Mouse (Mus musculus) T-cell, adult 2 months (primary cell): ENCODE results near the gene Gm44511.
"Not testable (repeated sequence)": the region's sequence is repeated elsewhere in the genome, so short reads cannot be mapped to it uniquely, and the experiment has no call there.

Source experiments
- DNase-seq: peaks from one replicate; pipeline ENCODE4 v3.0.0; 2022; ENCODE audit warnings: low spot score

The Gm44511 gene

DNA sequence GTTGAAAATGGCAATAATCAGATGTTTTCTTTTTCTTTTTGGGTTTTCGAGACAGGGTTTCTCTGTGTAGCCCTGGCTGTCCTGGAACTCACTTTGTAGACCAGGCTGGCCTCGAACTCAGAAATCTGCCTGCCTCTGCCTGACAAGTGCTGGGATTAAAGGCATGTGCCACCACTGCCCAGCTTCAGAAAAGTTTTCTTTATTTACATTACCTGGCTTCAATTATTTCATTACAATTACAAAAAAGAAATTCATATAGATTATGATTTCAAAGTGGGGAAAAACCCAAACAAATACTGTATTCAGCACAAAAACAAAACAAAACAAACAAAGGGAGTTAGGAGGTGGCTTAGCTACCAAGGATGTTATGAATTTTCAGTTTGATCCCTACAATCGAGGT is 14.6 kb upstream of the Gm44511 start:
- DNase-seq, result not testable (repeated sequence)

DNA sequence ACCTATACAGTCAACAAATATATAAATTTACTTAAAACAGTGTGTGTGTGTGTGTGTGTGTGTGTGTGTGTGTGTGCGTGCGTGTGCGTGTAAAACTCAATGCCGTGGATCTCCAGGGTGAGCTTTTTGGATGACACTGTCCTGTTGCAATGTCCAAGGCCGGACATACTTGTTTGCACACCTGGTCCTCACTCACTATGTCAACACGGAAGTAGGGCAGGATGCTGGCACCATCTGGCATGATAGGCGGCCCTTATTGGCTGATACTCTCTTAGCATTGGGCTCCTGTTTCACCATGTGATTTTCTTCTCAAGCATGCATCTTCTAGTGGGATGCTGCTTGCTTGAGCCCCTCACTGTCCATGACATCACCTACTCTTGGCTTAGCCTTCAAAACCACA is 13.8 kb upstream of the Gm44511 start:
- no peak for DNase-seq

DNA sequence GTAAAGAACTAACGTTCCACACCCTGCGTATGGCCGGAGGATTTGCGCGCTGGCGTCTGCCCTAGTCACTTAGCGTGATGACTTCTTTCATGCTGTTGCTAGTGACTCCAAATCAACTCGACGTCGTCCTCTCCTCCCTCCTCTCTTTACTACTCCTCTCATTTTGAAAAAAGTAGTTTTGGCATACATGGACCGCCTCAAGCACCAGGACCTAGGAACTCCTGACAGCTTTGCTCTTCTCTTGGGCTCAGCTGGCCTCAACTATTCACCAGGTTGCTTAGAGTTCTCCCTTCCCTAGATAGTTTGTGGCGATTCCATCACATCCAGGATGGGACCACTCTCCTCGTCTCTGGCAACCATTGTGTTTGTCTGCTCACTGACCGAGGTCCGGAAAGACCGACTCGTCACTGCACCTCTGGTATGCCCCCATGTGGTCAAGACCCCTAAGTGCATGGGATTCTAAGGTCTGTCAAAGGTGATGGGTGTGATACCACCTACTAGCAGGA is 13.2 kb upstream of the Gm44511 start:
- peak; percentile 88 for DNase-seq

- peak; percentile 89 for DNase-seq
These were observed 12.5 kb upstream of the Gm44511 start for GRCm38 (mm10) chr6:128838342-128839265.

- no peak for DNase-seq
These were observed 11.6 kb upstream of the Gm44511 start for GRCm38 (mm10) chr6:128837454-128838341.

DNA sequence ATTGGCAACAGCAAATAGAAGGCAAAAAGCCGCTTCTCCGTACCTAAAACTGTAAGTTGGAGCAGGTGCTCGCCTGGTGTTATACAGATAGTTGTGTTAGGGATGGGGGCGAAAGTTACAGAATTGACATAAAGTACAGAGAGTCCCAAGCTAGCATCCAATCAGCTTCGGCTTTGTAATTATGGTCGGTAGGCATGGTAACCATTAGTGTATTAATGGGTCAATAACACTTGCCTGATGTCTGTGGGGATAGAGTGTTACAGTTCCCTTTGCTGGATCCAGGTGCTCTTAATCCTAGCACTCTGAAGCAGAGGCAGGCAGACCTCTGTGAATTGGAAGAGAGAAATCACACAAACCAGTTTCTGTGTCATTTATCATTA is 10.8 kb upstream of the Gm44511 start:
- no peak for DNase-seq

GRCm38 (mm10) chr6:128836191-128836954 is 10.3 kb upstream of the Gm44511 start:
- peak; percentile 80 for DNase-seq

GRCm38 (mm10) chr6:128835571-128835970 is 9.5 kb upstream of the Gm44511 start:
- no peak for DNase-seq

- DNase-seq, result peak; percentile 80
These were observed 6.9 kb upstream of the Gm44511 start for GRCm38 (mm10) chr6:128833046-128833445.

DNA sequence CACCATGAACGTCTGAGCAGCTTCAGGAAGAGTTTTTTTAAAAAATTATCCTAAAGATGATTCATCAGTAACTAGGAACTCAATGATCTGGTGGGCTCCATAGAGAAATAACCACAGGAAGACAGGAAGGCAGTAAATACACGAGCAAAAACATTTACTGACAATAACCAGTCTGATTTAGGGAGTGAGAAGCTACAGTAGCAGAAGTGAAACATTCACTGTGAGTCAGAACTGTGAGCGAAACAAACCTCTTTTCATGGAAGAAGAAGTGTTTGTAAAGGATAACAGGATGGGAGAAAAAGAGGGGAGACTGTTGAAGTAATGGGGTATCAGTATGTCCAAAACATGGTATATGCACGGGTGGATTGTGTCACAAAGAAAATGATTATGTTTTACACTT is 3.7 kb upstream of the Gm44511 start:
- DNase-seq, result no peak

DNA sequence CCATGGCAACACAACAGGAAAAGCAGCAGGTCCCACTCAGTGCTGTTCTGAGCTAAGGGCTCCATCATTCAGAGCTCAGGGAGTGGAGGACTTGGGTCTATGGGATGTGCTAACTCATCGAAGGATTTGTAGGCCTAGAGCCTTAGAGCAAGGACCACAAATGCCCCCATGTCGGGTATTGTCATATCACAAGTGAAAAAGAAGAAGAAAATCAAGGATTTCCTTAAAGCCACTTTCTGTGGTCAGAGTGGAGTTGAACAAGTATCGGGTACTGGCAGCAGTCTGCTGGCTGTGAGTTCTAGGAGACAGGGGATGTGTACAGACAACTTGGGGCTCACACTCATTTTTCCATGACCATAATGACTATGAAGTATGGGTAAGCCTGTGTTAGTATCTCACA is 666 bp upstream of the Gm44511 start:
- no peak for DNase-seq

DNA sequence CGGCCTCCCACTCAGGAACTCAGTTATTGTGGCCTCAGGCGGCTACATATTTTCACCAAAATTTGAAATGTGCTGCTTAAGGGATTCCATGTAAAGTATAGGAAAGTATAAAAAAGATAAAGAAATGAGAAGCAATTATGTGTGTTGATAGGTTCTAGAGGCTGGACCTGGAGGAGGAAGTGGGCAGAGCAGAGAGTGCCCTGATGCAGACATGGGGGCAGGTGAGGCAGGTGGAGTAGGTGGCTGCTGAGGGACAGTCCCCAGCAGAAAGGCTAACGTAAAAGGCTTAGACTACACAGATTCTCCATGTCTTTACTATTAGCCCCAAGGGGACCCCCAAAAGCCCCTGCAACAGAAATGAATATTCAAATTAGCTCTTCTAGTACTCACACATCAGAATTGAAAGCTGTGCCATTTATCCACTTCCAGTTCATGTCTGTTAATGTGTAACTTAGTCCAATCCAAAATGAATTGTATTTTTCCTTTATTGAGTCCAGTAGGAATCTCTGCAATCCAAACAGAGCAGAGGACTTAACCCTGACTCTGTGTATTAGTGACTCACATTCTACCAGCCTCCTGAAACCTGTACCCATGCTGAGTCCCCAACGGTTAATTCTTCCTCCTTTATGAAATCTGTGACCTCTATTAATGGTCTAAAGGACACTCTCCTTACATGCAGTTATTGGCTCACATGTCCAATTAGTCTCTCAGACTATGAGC is 7.9 kb downstream of the Gm44511 start:
- no peak for DNase-seq

- peak; percentile 81 for DNase-seq
These were observed 17.6 kb downstream of the Gm44511 start for GRCm38 (mm10) chr6:128808532-128808931.

GRCm38 (mm10) chr6:128807021-128807420 is 19.1 kb downstream of the Gm44511 start:
- DNase-seq, result peak; percentile 69

GRCm38 (mm10) chr6:128804823-128805640 is 21.1 kb downstream of the Gm44511 start:
- DNase-seq, result peak; percentile 77

DNA sequence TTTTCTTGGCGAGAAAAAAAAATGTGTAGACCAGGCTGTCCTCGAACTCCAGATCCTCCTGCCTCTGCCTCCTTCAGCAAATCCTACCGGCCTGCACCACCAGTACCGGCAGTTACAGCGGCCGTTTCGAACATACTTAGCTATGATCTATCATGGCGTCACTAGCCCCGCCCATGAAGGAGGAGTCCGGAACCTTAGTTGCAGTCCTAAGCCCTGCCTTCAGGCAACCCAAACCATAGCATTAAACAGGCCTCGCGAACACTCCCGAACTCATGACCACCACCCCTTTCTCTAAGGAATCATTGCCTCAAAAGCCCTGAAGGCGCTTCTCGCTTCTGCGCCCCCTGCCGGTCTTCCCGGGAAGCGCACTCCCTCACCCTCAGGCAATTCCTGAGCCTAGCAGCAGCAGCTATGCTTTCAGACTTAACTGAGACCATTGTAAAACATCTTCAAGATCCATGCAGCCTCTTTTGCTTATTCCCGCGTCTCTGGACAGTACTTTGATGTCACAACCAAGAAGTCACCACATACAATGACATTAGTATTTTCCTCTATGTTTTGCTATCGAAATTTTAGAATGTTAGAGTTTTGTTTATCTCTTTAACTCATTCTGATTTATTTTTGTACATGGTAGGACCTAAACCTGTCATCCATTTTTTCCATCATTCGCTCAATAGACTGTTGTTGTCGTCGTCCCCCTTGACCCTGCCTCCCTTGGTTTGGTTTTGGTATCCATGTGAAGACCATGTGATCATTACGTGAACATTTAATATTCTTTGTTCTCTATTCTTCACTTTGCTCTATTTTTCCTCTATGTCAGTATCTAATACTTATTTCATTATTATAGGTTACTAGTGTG is 22.9 kb downstream of the Gm44511 start:
- peak; percentile 96 for DNase-seq

- peak; percentile 13 for DNase-seq
These were observed 23.6 kb downstream of the Gm44511 start for GRCm38 (mm10) chr6:128802557-128802956.

DNA sequence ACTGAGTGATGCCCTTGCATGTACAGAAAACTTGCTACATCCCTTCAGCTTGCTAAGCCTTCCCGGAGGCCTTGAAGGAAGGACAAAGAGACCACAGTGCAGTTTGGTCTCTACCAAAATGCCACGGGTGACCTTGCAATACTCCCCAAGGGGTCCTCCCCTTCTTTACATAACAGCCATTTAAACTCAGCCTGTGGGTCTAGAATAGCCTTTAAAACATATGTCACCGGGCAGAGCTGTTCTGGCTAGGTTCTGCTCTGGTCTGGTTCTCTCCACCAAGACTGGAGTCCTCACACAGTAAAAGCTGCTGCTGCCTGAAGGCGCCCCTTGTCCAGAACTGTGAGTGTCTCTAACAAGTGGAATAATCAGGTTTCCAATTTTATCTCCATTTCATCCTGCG is 25.4 kb downstream of the Gm44511 start:
- DNase-seq, result not testable (repeated sequence)

GRCm38 (mm10) chr6:128799896-128800270 is 26.2 kb downstream of the Gm44511 start:
- no peak for DNase-seq
